Mouse (Mus musculus) spleen, embryonic (tissue): ENCODE results near the gene Crabp2.

Experiments used
- CTCF ChIA-PET: fragments of 350-600 bp; sonication (Branson Sonifier 250); formaldehyde crosslinking; loops from one replicate; lab custom pipeline; 2022; lab: Charles Lee

Gene Crabp2

GRCm38 (mm10) chr3:87948378-87949265 is at the start of gene Crabp2:
TSS of gene Crabp2 (plus strand) at chr3:87948666.
- CTCF ChIA-PET, result interaction anchor here (0.7 kb wide), 2 partner anchors 48 to 90 kb away, joined by 5 to 7 read pairs; no protein-coding TSS in a partner anchor

DNA sequence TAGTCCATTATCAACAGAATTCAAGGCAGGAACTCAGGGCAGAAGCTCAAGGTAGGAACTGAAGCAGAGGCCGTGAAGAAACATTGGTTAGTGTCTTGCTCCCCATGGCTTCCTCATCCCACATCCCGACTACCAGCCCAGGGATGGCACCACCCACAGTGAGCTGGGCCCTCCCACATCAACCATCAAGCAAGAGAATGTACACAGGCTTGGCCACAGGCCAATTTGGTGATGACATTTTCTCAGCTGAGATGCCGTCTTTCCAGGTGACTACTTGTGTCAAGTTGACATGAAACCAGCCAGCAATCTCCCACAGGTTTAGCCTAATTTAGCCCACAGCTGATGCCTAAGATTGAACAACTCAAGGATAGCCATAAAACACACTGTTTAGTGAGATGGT is 49.2 kb upstream of the Crabp2 start:
- CTCF ChIA-PET, result no interaction called here

DNA sequence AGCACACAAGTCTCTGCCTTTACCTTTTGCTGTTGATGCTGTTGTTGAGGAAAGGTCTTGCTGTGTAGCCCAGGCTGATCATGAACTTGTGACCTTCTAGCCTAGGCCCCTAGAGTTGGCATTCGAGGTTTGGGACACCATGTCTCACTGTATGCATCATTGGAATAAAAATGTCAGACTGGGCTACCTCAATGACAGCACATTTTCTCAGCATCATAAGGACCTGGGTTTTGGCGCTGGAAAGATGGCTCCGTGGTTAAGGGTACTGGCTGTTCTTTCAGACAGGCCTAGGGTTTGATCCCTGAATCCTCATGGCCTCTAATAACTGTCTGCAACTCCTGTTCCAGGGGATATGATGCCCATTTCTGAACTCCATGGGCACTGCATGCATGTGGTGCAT is 48.7 kb upstream of the Crabp2 start:
- CTCF ChIA-PET, result interaction anchor here (0.6 kb wide), 1 partner anchor 49 kb away, joined by 7 read pairs; the partner anchor contains the start of gene Crabp2

GRCm38 (mm10) chr3:87901036-87901624 is 47.3 kb upstream of the Crabp2 start:
- CTCF ChIA-PET, result no interaction called here

- CTCF ChIA-PET, result interaction anchor here (0.7 kb wide), 1 partner anchor 17 kb away, joined by 9 read pairs; no protein-coding TSS in a partner anchor
These were observed 46.5 kb upstream of the Crabp2 start for GRCm38 (mm10) chr3:87901959-87902358.

DNA sequence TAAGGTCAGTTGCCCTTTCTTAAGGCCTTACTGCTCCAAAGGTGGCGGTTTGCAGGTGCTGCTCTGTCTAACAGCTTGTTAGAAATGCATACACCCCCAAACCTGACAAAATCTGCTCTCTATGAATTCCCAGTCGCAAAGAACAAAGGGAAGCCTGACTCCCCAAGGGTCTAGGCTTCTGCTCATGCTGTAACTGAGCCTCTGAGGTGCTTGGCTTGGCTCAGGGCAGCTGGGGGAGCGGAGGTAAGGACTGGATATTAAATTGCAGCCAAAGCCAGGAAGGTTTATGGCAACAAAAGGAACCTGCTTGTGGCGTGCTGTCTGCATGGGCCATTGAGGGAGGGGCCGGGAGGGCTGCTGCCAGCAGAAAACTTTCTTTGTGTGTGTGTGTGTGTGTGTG is 44.6 kb upstream of the Crabp2 start:
- CTCF ChIA-PET, result no interaction called here

DNA sequence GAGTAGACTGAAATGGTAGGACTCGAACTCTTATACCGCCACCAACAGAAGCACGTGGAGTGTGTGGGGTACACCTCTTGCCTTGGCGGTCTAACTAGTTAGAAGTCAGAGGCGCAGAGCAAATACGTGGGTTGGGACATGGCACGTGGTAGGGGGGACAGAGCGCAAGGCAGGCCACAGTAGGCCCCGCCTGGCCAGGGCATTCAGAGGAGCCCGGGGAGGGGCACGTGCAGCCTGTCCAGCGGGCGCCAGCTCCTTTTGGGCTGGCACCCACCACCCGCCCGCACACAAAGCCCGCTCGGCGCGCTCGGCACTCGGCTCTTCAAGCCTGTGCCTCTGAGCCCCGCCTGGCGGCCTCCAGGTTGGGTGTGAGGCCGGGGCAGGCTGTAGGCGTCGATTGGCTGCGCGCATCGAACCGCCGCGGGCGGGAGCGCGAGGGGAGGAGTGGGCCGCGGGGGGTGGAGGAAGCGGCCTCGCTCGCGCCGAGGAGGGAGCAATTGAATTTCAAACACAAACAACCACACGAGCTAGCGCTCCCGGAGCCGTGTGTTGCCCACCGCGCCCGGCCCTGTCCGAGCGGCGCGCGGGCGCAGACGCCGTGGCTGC is 42.5 kb upstream of the Crabp2 start, which contains the start of gene Hdgf:
TSS of gene Hdgf (plus strand) at position 442 of the 606 bp plus-strand sequence.
- CTCF ChIA-PET, result no interaction called here

GRCm38 (mm10) chr3:87906601-87906980 is 41.9 kb upstream of the Crabp2 start:
- CTCF ChIA-PET, result no interaction called here

DNA sequence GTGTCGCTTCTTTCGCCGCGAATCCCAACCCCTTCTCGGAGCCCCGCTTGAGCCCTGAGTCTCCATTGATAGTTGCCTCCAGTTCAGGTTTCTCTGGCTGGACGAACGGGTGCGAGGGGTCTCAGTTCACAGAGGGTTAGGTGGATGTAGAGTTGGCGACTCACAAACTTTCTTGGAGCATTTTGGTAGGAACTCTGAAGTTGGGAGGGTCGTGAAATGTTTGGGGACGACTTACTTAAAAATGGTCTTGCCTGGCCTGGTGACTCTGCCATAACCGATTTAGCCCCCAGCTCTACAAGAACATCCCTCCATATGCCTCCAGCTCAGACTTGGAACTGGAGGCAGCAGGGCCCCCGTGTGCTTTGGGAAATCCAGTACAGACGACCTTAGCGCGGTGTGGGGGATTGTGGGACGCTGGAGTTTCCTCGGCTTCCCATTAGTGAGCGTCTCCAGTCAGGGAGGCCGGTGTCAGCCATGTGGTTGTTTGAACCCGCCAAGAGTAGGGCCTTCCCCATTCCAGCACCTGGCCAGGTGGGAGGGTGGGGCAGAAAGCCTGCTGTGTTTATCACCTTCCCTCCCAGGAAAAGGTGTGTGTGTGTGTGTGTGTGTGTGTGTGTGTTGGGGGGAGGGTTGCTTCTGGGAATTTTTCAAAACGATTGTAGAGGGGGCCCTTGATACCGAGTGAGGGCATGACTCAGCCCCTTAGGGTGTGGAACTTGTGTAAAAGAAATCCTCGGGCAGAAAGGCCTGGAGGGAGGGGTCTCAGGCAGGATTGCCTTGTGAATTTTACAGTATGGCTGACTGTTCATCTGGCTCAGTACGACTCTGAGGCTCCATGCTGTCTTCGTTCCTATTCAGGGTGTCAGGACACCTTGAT is 41.2 kb upstream of the Crabp2 start:
- CTCF ChIA-PET, result no interaction called here

GRCm38 (mm10) chr3:87907906-87908305 is 40.6 kb upstream of the Crabp2 start:
- CTCF ChIA-PET, result no interaction called here

DNA sequence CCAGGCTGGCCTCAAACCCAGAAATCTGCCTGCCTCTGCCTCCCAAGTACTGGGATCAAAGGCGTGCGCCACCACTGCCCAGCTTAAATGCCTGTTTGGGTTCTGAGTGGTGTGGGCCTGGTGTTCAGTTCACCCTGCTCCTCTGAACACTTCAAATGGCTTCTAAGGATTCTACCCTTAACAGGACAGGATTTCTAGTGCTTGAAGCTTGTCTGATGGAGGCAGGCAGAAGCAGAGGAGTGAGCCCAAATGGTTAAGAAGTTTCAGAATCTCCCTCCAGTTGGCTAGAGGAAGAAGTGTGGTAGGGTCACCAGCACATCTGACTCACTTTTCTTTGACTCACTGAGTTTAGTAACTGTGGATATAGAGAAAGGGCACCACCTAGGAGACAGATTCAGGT is 39.1 kb upstream of the Crabp2 start:
- CTCF ChIA-PET, result interaction anchor here (0.6 kb wide), 1 partner anchor 24 kb away, joined by 4 read pairs; no protein-coding TSS in a partner anchor

DNA sequence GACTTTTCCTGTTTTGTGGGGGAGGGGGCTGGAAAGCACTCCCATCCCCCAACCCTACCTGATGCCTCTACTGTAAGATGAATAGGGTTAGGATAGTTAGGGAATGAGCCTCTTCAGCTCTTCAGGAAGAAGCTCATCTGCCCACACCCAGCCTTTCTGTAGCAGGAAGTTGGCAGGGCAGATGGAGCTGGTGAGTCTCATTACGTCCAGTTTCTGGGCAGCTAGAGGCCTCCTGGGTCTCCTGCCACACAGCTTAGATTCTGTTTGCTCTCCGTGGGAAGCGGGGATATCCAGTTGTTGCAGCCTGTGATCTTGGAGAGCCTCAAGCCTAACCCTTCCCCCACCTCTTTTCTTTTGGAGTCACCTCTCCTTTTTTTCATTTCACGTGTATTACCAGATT is 38.6 kb upstream of the Crabp2 start:
- CTCF ChIA-PET, result interaction anchor here (0.6 kb wide), 1 partner anchor 24 kb away, joined by 4 read pairs; no protein-coding TSS in a partner anchor

DNA sequence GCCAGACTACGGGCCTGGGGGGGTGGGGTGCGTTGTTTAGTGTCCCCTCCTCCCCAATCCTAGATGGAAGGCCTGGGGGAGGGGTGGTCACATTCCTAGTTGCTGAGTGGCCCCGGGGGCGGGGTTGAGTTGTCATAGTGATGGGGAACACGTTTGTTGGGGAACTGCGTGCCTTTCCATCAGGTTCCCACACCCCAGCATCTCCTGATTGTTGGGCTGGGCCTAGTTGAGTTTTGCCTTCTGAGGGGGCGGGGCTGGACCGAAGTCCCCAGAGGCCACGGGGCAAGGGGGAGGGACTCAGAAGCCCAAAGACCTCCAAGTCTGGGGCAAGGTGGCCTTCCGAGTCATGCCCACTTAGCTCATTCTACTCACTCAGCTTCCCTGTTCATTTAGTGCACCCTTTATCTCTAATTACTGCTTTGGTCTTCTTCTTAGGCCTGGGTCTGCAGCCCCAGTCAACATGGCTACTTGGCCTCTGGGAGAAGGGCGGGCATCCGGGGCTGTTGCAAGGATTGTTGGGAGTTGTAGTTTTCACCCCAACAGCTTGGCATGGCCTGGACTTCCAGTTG is 37.8 kb upstream of the Crabp2 start:
- CTCF ChIA-PET, result no interaction called here

DNA sequence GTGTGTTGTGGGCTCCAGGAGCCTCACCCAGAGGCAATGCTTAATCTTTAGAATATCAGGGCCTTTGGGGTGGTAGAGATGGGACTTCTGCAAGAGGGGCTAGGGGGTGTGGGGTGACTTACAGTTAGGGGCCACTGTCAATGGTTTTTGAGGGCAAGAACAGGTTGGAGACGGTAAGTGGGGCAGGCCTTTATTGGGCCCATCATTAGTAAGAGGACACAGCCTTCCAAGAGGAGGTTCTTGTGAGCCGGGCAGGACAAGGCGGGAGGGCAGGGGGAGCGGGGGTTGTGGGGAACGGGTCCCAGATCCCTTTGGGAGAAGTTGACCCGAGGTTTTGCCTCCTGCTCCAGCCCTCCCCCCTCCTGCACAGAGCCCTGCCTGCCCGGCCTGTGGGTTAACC is 35.0 kb upstream of the Crabp2 start:
- CTCF ChIA-PET, result no interaction called here

- CTCF ChIA-PET, result no interaction called here
These were observed 34.6 kb upstream of the Crabp2 start for GRCm38 (mm10) chr3:87913891-87914290.

GRCm38 (mm10) chr3:87916990-87917389 is 31.5 kb upstream of the Crabp2 start:
- CTCF ChIA-PET, result interaction anchor here (0.5 kb wide), 1 partner anchor 1404 kb away, joined by 3 read pairs; no protein-coding TSS in a partner anchor

GRCm38 (mm10) chr3:87918551-87918950 is 29.9 kb upstream of the Crabp2 start:
- CTCF ChIA-PET, result interaction anchor here (0.6 kb wide), 1 partner anchor 126 kb away, joined by 21 read pairs; no protein-coding TSS in a partner anchor

GRCm38 (mm10) chr3:87919336-87920108 is 28.9 kb upstream of the Crabp2 start, which contains the start of gene Mrpl24:
TSS of gene Mrpl24 (plus strand) at chr3:87919506.
- CTCF ChIA-PET, result no interaction called here

GRCm38 (mm10) chr3:87920270-87920943 is 28.1 kb upstream of the Crabp2 start:
- CTCF ChIA-PET, result no interaction called here
